Mouse (Mus musculus): Measurements from ENCODE around the gene Lrrc1. TPM values are rescaled to one million over a fixed set of nuclear protein-coding genes. Genes with fewer than 3 reads are reported as not detected.

Lrrc1 gene
- polyA plus RNA-seq, 1 experiment from 2014 or later, result 18.6 TPM

GRCm38 (mm10) chr9:77456169-77456826 lies 88.4 kb downstream of the Lrrc1 start:
- H3K4me1 ChIP-seq (ENCODE audit: control insufficient read depth, insufficient read depth, low read length), result peaks cover 12% of the 10 kb centered on the region; the same call in 1 of the 2 replicates
- H3K9ac ChIP-seq (ENCODE audit: low read depth, low read length), result no peak overlapping the region
- no peak overlapping the region for H3K4me2 ChIP-seq (replicated peaks; ENCODE audit: low read depth, low read length)
- no peak overlapping the region for H3K4me3 ChIP-seq (ENCODE audit: low read length)
- no peak for ATAC-seq (ENCODE audit: low FRiP score, low TSS enrichment)
- H3K27ac ChIP-seq (ENCODE audit: low read depth, low read length), result 0 out of 2 replicates have a peak overlapping the region, but pooled peaks have one; percentile 30
- no peaks in the 10 kb centered on the region for H3K9me3 ChIP-seq (ENCODE audit: control insufficient read depth, low read length)
- H3K27me3 ChIP-seq (ENCODE audit: control insufficient read depth, insufficient read depth, low read length), result no peaks in the 10 kb centered on the region
- WGBS, result 56% methylated on average over 13 of the region's 13 CpGs
- H3K36me3 ChIP-seq (ENCODE audit: control insufficient read depth, insufficient read depth, low read length), result peaks cover 10% of the 10 kb centered on the region; the same call in 1 of the 2 replicates

- H3K27me3 ChIP-seq (ENCODE audit: control insufficient read depth, insufficient read depth, low read length), result no peaks in the 10 kb centered on the region
- no peak overlapping the region for H3K4me2 ChIP-seq (replicated peaks; ENCODE audit: low read depth, low read length)
- no peak overlapping the region for H3K4me3 ChIP-seq (ENCODE audit: low read length)
- peaks cover 10% of the 10 kb centered on the region; the same call in 1 of the 2 replicates for H3K36me3 ChIP-seq (ENCODE audit: control insufficient read depth, insufficient read depth, low read length)
- no peaks in the 10 kb centered on the region for H3K9me3 ChIP-seq (ENCODE audit: control insufficient read depth, low read length)
- H3K27ac ChIP-seq (ENCODE audit: low read depth, low read length), result no peak overlapping the region
- WGBS, result 72% methylated on average over 19 of the region's 19 CpGs
- 0 out of 2 replicates have a peak, but pooled peaks cover 6% of the 10 kb centered on the region for H3K4me1 ChIP-seq (ENCODE audit: control insufficient read depth, insufficient read depth, low read length)
- ATAC-seq (ENCODE audit: low FRiP score, low TSS enrichment), result 0 out of 2 replicates have a peak, but pooled peaks have one; percentile 36
- no peak overlapping the region for H3K9ac ChIP-seq (ENCODE audit: low read depth, low read length)
These were observed 89.1 kb downstream of the Lrrc1 start for GRCm38 (mm10) chr9:77455439-77456168.

- no peaks in the 10 kb centered on the region for H3K27me3 ChIP-seq (ENCODE audit: control insufficient read depth, insufficient read depth, low read length)
- WGBS, result 81% methylated on average over 12 of the region's 12 CpGs
- H3K4me2 ChIP-seq (replicated peaks; ENCODE audit: low read depth, low read length), result no peak overlapping the region
- ATAC-seq (ENCODE audit: low FRiP score, low TSS enrichment), result no peak
- H3K9me3 ChIP-seq (ENCODE audit: control insufficient read depth, low read length), result no peaks in the 10 kb centered on the region
- 0 out of 2 replicates have a peak, but pooled peaks cover 6% of the 10 kb centered on the region for H3K4me1 ChIP-seq (ENCODE audit: control insufficient read depth, insufficient read depth, low read length)
- H3K36me3 ChIP-seq (ENCODE audit: control insufficient read depth, insufficient read depth, low read length), result peaks cover 17% of the 10 kb centered on the region; the same call in 1 of the 2 replicates
- H3K4me3 ChIP-seq (ENCODE audit: low read length), result no peak overlapping the region
- no peak overlapping the region for H3K27ac ChIP-seq (ENCODE audit: low read depth, low read length)
- no peak overlapping the region for H3K9ac ChIP-seq (ENCODE audit: low read depth, low read length)
These were observed 92.4 kb downstream of the Lrrc1 start for GRCm38 (mm10) chr9:77452046-77452807.

- no peaks in the 10 kb centered on the region for H3K4me1 ChIP-seq (ENCODE audit: control insufficient read depth, insufficient read depth, low read length)
- H3K27ac ChIP-seq (ENCODE audit: low read depth, low read length), result no peak overlapping the region
- no peak for ATAC-seq (ENCODE audit: low FRiP score, low TSS enrichment)
- H3K9me3 ChIP-seq (ENCODE audit: control insufficient read depth, low read length), result no peaks in the 10 kb centered on the region
- H3K36me3 ChIP-seq (ENCODE audit: control insufficient read depth, insufficient read depth, low read length), result peaks cover 17% of the 10 kb centered on the region; the same call in 1 of the 2 replicates
- no peak overlapping the region for H3K4me3 ChIP-seq (ENCODE audit: low read length)
- H3K27me3 ChIP-seq (ENCODE audit: control insufficient read depth, insufficient read depth, low read length), result no peaks in the 10 kb centered on the region
- H3K9ac ChIP-seq (ENCODE audit: low read depth, low read length), result no peak overlapping the region
- 86% methylated on average over 2 of the region's 2 CpGs for WGBS
- H3K4me2 ChIP-seq (replicated peaks; ENCODE audit: low read depth, low read length), result no peak overlapping the region
These were observed 94.2 kb downstream of the Lrrc1 start for GRCm38 (mm10) chr9:77450447-77450846.

- Histone ChIP-seq H3K4me2 (replicated peaks; ENCODE audit: low read depth, low read length) (no peak overlapping the region), H3K27me3 (ENCODE audit: control insufficient read depth, insufficient read depth, low read length) (no peaks in the 10 kb centered on the region), H3K9ac (ENCODE audit: low read depth, low read length) (no peak overlapping the region), H3K9me3 (ENCODE audit: control insufficient read depth, low read length) (no peaks in the 10 kb centered on the region), H3K4me1 (ENCODE audit: control insufficient read depth, insufficient read depth, low read length) (no peaks in the 10 kb centered on the region), H3K4me3 (ENCODE audit: low read length) (no peak overlapping the region), H3K27ac (ENCODE audit: low read depth, low read length) (no peak overlapping the region), H3K36me3 (ENCODE audit: control insufficient read depth, insufficient read depth, low read length) (peaks cover 4% of the 10 kb centered on the region; the same call in 1 of the 2 replicates)
- WGBS, result 95% methylated on average over 4 of the region's 4 CpGs
- ATAC-seq (ENCODE audit: low FRiP score, low TSS enrichment), result no peak
These were observed 99.8 kb downstream of the Lrrc1 start for GRCm38 (mm10) chr9:77444876-77445275.

GRCm38 (mm10) chr9:77439371-77439770 lies 105.3 kb downstream of the Lrrc1 start:
- H3K4me2 ChIP-seq (replicated peaks; ENCODE audit: low read depth, low read length), result no peak overlapping the region
- 74% methylated on average over 6 of the region's 6 CpGs for WGBS
- H3K27me3 ChIP-seq (ENCODE audit: control insufficient read depth, insufficient read depth, low read length), result no peaks in the 10 kb centered on the region
- no peaks in the 10 kb centered on the region; the same call in 1 of the 2 replicates for H3K36me3 ChIP-seq (ENCODE audit: control insufficient read depth, insufficient read depth, low read length)
- no peaks in the 10 kb centered on the region for H3K9me3 ChIP-seq (ENCODE audit: control insufficient read depth, low read length)
- 0 out of 2 replicates have a peak, but pooled peaks cover 8% of the 10 kb centered on the region for H3K4me1 ChIP-seq (ENCODE audit: control insufficient read depth, insufficient read depth, low read length)
- H3K4me3 ChIP-seq (ENCODE audit: low read length), result no peak overlapping the region
- no peak overlapping the region for H3K27ac ChIP-seq (ENCODE audit: low read depth, low read length)
- no peak overlapping the region for H3K9ac ChIP-seq (ENCODE audit: low read depth, low read length)
- no peak for ATAC-seq (ENCODE audit: low FRiP score, low TSS enrichment)

GRCm38 (mm10) chr9:77438836-77439271 lies 105.8 kb downstream of the Lrrc1 start:
- no peaks in the 10 kb centered on the region for H3K27me3 ChIP-seq (ENCODE audit: control insufficient read depth, insufficient read depth, low read length)
- no peak overlapping the region for H3K27ac ChIP-seq (ENCODE audit: low read depth, low read length)
- H3K4me1 ChIP-seq (ENCODE audit: control insufficient read depth, insufficient read depth, low read length), result 0 out of 2 replicates have a peak, but pooled peaks cover 8% of the 10 kb centered on the region
- WGBS, result 55% methylated on average over 11 of the region's 11 CpGs
- H3K9me3 ChIP-seq (ENCODE audit: control insufficient read depth, low read length), result no peaks in the 10 kb centered on the region
- no peak overlapping the region for H3K4me3 ChIP-seq (ENCODE audit: low read length)
- H3K36me3 ChIP-seq (ENCODE audit: control insufficient read depth, insufficient read depth, low read length), result no peaks in the 10 kb centered on the region; the same call in 1 of the 2 replicates
- no peak overlapping the region for H3K9ac ChIP-seq (ENCODE audit: low read depth, low read length)
- ATAC-seq (ENCODE audit: low FRiP score, low TSS enrichment), result peak; percentile 24; the same call in 1 of the 2 replicates
- no peak overlapping the region for H3K4me2 ChIP-seq (replicated peaks; ENCODE audit: low read depth, low read length)

GRCm38 (mm10) chr9:77437131-77437530 lies 107.5 kb downstream of the Lrrc1 start:
- ATAC-seq (ENCODE audit: low FRiP score, low TSS enrichment), result no peak
- no peak overlapping the region for H3K9ac ChIP-seq (ENCODE audit: low read depth, low read length)
- H3K4me1 ChIP-seq (ENCODE audit: control insufficient read depth, insufficient read depth, low read length), result 0 out of 2 replicates have a peak, but pooled peaks cover 8% of the 10 kb centered on the region
- no peak overlapping the region for H3K4me3 ChIP-seq (ENCODE audit: low read length)
- H3K4me2 ChIP-seq (replicated peaks; ENCODE audit: low read depth, low read length), result no peak overlapping the region
- no peaks in the 10 kb centered on the region; the same call in 1 of the 2 replicates for H3K36me3 ChIP-seq (ENCODE audit: control insufficient read depth, insufficient read depth, low read length)
- 84% methylated on average over 6 of the region's 6 CpGs for WGBS
- H3K9me3 ChIP-seq (ENCODE audit: control insufficient read depth, low read length), result no peaks in the 10 kb centered on the region
- H3K27me3 ChIP-seq (ENCODE audit: control insufficient read depth, insufficient read depth, low read length), result no peaks in the 10 kb centered on the region
- no peak overlapping the region for H3K27ac ChIP-seq (ENCODE audit: low read depth, low read length)
